Mouse (Mus musculus) kidney, adult 9 months (tissue): ENCODE results near the gene Rufy3.

Experiments used
- DNase-seq: peaks from one replicate; pipeline ENCODE4 v3.0.0; 2022

The Rufy3 gene

DNA sequence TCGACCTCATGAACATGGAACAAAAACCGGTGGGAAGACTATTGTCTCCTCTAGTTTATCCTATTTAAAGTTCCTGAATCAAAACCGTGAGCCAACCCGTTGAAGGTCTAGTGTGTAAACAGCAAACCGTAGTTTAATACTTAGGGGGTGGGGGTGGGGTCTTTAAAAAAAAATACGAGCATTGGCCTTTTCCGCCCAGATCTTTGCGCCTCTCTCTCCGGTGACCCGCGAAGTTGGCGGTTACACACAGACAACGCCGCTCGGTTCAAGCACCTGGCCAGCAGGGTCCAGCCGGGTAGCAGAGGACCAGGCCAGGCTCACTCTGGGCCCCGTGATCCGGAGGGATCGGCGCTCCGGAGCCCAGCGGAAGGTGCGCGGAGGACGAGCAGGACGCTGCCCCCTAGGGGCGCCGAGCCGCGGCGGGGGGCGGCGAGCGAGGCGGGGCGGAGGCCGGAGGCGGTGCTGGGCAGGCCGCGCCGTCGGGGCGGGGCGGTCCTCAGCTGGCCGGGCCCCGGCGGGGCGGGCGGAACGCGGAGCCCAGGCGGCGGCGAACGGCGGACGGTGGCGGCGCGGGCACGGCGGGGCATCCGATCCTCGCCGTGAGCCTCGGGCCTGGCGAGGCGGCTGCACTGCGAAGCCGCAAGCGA lies at the start of gene Rufy3:
Gene Rufy3 (plus strand): TSS at position 540 of the 647 bp plus-strand sequence.
- DNase-seq: peak; percentile 92

DNA sequence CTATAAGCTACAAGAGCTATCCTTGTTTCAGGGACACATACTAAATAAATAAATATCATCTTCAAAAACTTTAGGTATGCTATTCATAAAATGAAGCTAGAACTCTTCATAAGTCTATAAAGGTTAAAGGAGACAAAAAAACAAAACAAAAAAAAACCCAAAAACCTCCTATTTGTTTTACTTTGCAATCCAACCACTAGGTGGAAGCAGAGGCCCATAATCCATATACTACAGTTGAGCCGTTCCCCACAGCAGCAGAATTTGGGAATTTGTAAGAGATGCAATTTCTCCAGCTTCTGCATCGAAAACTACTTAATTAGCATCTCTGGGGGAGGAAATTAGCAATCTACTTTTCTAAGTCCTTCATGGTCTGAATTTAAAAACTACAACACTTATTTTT lies 45.6 kb upstream of the Rufy3 start:
- DNase-seq: peak; percentile 52

- no peak for DNase-seq
Measured at GRCm38 (mm10) chr5:88527657-88528056, 37.2 kb upstream of the Rufy3 start, which contains the start of gene Jchain. TSS of gene Jchain (minus strand) at chr5:88527891.

- no peak for DNase-seq
Measured at GRCm38 (mm10) chr5:88530908-88531307, 33.9 kb upstream of the Rufy3 start.

GRCm38 (mm10) chr5:88534697-88535096 lies 30.1 kb upstream of the Rufy3 start:
- no peak for DNase-seq

DNA sequence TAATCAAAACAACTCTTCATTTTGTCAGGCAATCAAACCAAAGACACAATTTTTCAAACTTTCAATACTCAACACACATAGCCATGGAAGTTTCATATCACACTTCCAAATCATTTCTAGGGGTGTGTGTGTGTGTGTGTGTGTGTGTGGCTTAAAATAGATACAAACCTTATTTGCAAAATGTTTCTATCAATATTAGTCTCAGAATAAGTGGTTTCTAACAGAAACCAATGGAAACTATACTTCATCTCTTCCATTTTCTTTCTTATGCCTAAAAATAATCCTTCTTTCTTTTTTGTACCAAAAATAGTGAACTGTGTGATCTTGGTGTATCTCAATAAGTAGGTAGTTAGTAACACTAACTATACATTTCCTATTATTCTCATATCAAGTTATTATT lies 24.0 kb upstream of the Rufy3 start:
- DNase-seq: no peak

- peak; percentile 66 for DNase-seq
Measured at GRCm38 (mm10) chr5:88542651-88543282, 22.1 kb upstream of the Rufy3 start.

GRCm38 (mm10) chr5:88544411-88544810 lies 20.4 kb upstream of the Rufy3 start:
- peak; percentile 49 for DNase-seq

GRCm38 (mm10) chr5:88545536-88545935 lies 19.3 kb upstream of the Rufy3 start:
- DNase-seq: no peak

DNA sequence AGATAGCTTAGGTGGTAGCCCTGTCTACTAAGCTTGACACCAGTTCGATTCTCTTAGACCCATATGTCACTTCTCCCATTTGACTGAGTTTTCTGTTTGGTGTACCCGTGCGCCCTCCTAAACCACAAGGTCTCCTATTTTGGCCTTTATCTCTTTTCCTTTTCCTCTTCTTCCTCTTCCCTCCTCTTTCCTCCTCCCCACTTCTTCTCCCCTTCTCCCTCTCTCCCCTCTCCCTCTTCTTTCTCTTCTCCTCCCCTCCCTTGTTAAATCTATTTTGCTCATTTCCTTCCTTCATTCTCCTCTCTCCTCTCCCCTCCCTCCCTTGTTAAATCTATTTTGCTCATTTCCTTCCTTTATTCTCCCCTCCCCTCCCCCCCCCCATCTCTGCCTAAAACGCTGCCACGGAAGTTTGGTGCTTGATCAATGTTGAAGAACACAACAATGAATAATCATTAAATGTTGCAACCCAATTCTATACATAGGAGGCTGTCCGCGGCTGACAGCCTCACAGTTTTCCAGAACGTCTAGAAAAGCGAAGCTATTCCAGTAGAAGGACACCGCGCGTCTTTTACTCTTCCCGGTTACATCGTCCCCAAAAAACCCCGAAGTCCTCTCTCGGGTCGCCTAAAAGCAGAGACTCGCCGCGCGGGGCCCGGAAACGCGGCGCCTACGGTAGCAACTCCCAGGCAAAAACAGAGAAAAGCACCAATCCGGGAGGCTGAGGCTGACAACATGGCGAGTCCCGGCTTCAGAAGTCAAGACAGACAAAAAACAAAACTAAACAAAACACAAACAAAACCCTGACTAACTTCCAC lies 11.4 kb upstream of the Rufy3 start:
- no peak for DNase-seq

GRCm38 (mm10) chr5:88554086-88554886 lies 10.6 kb upstream of the Rufy3 start, which contains the start of gene Utp3:
TSS of gene Utp3 (plus strand) at chr5:88554462.
- DNase-seq: peak; percentile 97

DNA sequence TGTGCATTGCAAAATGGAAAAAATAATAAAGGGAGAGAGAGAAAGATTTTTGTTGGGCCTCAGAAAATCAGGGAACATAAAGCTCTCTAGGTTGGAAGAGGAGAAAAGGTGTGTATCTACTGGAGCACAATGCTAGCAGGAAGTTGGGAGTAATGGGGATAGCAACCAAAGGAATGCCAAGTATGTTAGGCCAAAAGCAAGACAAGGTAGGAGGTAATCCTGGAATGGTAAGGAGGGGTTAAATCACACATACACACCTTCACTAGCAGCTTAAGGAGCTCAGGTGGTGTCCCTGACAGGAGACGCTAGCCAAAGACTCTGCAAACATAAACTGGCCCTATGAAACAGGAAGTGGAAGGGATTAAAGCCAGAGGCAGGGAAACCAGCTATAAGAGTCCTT lies 5.8 kb upstream of the Rufy3 start:
- DNase-seq: no peak

- DNase-seq: no peak
Measured at GRCm38 (mm10) chr5:88561080-88561814, 3.6 kb upstream of the Rufy3 start.

DNA sequence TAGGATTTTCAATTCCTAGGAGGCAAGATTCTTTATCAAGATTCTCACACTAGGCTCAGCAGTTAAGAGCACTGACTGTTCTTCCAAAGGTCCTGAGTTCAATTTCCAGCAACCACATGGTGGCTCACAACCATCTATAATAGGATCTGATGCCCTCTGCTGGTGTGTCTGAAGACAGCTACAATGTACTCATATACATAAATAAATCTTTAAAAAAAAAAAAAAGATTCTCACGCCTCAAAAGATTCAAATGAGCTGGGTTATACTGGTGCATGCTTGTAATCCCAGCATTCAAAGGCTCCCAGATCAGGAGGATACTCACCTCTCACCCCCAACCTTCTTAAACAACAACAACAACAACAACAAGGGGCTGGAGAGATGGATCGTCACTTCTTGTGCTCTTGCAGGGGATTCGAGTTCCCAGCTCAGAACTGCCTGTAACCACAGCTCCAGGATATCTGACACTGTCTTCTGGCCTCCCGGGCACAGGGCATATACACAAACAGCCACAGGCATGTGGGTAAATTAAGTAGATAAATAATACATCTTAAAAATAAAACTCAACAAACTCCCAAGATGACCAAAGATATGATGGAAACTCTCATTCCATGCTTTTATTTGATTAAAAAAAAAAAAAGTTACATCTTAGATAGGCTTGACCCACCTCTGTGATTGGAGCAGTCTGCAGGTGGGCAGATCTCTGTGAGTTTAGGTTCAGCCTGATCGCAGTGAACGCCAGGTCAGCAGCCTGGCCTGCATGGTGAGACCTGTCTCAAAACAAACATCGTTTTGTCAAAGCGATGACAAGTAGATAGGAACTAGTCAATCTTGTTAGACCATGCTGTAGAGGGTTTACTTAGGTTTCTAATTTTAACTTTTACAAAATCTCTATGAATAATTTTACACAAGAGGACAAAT lies 1.7 kb upstream of the Rufy3 start:
- no peak for DNase-seq

- peak; percentile 68 for DNase-seq
Measured at GRCm38 (mm10) chr5:88565148-88566033, 551 bp downstream of the Rufy3 start.

- DNase-seq: no peak
Measured at GRCm38 (mm10) chr5:88566034-88566841, 1.4 kb downstream of the Rufy3 start.

DNA sequence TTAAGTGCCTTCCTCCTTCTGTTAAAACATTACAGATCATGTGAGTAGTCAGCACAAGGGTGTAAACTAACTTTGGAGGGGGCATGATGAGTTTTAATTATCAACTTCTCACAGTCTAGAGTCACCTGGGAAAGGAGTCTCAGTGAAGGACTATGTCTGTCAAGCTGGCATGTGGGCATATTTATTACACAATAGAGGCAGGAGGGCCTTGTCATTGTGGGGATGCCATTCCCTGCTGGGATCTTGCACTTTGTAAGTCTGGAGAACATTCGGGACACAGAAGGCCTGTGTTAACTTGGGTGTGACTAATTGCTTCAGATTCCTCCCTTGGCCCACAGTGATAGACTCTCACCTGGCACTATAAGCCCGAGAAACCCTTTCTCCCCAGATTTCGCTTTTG lies 4.7 kb downstream of the Rufy3 start:
- peak; percentile 89 for DNase-seq

DNA sequence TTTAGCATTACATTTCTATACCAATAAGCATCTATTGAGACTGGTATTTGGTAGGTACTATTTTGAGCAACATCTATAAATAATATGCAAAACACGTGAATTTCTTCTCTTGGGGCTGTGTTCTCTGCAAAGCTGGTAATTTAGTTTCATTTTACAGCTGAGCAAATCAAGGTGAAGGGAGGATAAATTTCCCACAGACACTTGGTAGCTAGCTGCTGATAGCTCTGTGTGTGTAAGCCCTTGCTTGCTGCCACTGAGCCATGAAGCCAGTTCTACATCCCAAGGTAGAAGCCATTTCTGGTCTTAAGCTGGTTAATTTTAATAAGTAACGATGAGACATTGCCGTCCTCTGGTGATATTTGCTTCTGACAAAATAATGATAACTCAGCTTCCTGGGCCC lies 10.0 kb downstream of the Rufy3 start:
- no peak for DNase-seq
